Mouse (Mus musculus) embryo, embryonic 11.5 days (tissue): ENCODE data around the gene Tspan2.

Experiments
- DNase-seq: peaks from one replicate; pipeline ENCODE4 v3.0.0-alpha.2; 2012; ENCODE audit warnings: low read depth, low spot score

Gene Tspan2

GRCm38 (mm10) chr3:102733936-102734312 lies 405 bp upstream of the Tspan2 start:
- no peak for DNase-seq

DNA sequence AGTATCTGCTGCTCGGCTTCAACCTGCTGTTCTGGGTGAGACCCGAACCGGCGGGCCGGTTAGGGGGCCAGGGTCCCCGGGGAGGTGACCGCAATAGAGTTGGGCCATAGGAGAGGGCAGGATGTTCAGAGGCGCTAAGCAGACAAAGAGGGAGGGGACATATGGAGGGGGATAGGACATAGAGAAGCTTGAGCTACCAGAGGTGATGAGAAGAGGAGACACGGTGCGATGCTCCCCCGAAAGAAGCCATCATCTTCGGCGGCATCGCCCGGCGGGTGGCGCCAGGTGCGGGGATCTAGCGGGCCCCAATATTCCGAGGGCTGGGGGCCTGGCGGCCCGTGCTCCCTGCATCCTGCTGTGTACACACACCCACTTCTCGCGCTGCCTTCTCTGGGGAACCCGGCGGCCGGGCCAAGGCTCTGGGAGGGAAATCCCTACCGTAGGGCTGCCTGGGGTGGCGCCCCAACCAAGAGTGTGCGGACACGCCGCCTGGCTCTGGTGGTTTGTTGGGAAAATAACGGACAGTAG lies 766 bp downstream of the Tspan2 start:
- peak; percentile 26 for DNase-seq

- no peak for DNase-seq
These were observed 1.3 kb downstream of the Tspan2 start for GRCm38 (mm10) chr3:102735638-102736037.

- no peak for DNase-seq
These were observed 2.1 kb downstream of the Tspan2 start for GRCm38 (mm10) chr3:102736436-102736835.

GRCm38 (mm10) chr3:102737106-102737505 lies 2.8 kb downstream of the Tspan2 start:
- DNase-seq: no peak

DNA sequence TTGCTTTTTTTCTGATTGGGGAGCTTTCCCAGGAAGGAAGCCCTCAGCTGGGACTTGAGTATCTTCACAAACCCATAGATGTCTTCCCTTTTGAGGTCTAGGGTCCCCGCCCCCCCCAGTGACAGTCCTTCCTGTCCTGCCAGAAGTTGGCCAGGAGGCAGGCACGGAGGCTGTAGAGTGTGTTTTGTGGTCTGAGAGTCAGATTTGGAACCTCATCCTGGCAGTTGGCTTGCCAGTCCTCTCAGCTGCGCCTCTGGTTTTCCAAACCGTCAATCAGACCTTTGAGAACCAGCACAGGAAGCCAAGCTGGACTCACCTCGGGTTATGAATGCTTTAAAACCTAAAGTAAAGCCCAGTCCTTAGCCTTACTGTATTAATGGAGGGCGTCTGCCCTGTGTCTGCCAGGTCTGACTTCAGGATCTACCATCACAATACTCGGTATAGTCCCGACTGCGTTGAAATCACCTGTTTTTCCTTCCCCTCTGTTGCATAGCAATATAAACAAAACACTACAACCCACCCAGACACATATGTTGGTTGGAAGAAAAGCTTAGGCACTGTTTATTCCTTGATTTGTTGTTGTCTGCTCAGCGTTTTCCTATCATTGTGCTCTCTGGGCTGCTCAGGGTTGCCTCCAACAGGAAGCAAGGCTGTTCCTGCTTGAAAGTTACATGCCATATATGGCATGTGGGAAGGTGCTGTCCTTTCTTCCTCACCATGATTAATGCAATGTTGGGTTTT lies 4.0 kb downstream of the Tspan2 start:
- no peak for DNase-seq

GRCm38 (mm10) chr3:102738926-102739325 lies 4.6 kb downstream of the Tspan2 start:
- DNase-seq: no peak

- no peak for DNase-seq
These were observed 8.4 kb downstream of the Tspan2 start for GRCm38 (mm10) chr3:102742725-102743124.

- DNase-seq: no peak
These were observed 8.9 kb downstream of the Tspan2 start for GRCm38 (mm10) chr3:102743202-102743601.

DNA sequence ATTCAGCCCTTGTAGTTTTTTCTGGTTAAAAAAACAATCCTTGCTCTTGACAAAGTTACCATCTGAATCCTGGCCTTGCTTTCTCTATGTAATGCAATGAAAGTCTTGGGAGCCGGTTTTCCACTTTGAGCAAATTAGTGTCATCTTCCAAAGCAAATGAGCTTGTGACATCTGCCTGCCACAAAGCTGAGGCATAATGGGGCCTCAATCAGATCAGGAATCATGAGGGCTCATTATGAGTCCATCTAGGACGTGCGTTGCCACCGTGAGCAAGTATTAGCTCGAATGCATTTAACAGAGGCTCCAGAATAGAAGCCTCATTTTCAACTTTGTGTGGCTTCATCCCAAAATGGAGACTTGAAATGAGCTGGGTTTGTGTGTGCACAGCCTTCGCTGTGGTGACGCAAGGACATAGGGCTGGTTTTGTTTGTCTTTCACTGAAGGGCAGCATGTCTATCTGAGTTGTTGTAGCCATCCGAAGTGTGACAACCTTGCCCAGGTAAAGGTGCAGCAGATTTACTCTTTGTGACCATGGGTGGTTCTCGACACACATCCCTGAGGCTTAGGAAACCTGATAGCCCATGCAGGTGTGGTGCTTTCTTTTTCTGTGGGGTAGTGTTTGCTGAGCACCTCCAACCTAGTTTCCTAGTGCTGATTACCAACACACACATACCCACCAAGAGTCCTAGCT lies 9.6 kb downstream of the Tspan2 start:
- no peak for DNase-seq

- no peak for DNase-seq
These were observed 10.3 kb downstream of the Tspan2 start for GRCm38 (mm10) chr3:102744657-102745056.

- DNase-seq: no peak
These were observed 11.8 kb downstream of the Tspan2 start for GRCm38 (mm10) chr3:102746174-102746573.

GRCm38 (mm10) chr3:102748038-102748437 lies 13.7 kb downstream of the Tspan2 start:
- DNase-seq: no peak

GRCm38 (mm10) chr3:102748686-102749085 lies 14.4 kb downstream of the Tspan2 start:
- no peak for DNase-seq

DNA sequence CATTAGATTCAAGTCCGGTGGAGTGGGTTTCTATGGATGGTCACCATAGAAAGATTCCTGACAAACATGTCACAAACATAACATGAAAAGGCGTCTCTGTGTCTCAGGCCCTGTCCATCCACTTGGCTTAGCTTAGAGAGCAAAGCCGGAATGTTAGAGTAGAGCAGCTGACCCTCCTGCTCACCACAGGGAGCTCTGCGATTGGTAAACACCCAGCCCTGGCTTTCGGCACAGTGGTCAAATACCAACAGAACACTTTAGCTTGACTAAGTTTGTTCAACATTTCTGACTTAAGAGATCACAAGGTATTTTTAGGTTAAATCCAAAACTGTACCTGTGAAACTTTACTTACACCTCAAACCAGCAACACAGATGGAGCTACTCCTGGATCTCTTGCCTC lies 16.8 kb downstream of the Tspan2 start:
- no peak for DNase-seq

GRCm38 (mm10) chr3:102751536-102751935 lies 17.2 kb downstream of the Tspan2 start:
- DNase-seq: no peak

GRCm38 (mm10) chr3:102752053-102752452 lies 17.7 kb downstream of the Tspan2 start:
- no peak for DNase-seq

- DNase-seq: no peak
These were observed 18.1 kb downstream of the Tspan2 start for GRCm38 (mm10) chr3:102752457-102752856.

DNA sequence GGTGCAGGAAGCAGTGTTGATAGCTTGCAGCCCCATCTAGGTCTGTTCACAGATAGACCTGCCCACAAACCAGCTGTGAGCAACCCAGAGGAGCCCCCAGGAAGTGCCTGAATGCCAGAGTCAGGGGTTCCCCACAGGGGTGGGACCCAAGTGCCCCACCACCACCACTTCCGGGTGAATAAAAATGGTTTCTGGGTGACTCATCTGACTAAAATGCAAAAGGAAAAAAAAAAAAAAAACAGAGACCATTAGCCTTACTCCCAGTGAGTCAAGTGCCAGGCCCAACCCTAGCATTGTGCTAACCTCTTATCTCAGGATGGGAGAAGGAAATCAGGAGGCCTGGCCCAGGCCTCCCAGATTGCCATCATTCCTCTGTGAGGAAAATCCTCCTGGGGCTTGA lies 21.5 kb downstream of the Tspan2 start:
- DNase-seq: no peak

GRCm38 (mm10) chr3:102757019-102757418 lies 22.7 kb downstream of the Tspan2 start:
- no peak for DNase-seq

GRCm38 (mm10) chr3:102760236-102760635 lies 25.9 kb downstream of the Tspan2 start:
- no peak for DNase-seq

- no peak for DNase-seq
These were observed 28.1 kb downstream of the Tspan2 start for GRCm38 (mm10) chr3:102762388-102762787.
